Mouse (Mus musculus): ENCODE data around the gene Slc26a5.
A peak's percentile ranks its signal among the peaks of the same experiment; 100 is the strongest.

The Slc26a5 gene

DNA sequence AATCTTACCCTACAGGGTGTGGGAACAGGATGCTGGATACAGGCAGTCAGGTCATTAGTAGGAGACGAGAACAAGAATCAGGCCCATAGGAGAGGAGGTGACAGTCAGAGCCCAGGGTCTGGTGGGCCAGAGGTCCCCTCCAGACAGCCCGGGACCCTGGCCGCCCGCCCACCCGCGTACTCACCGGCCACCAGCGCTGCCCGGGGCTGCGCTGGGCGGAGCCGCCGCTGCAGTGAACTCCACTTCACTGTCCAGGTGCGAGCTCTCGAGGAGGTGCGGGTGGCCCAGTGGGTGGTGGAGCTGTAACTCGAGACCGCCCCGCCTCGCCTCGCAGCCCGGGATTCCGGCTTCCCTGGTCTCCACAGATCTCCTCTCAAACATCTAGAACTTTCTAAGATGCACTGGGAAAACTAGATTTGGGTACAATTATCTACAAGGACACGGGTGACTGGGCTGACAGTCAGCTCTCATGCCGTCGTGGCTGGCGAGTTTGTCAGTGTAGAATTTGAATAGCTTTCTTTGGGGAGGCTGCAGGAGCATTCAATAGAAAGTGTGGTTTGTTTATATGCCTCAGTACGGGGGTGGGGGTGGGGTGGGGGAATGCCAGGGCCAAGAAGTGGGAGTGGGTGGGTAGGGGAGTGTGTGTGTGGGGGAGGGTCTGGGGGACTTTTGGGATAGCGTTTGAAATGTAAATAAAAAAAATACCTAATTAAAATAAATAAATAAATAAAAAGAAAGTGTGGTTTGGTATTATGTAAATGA lies at the start of gene Slc26a5:
Slc26a5 (minus strand) TSS at position 259 of the 762 bp plus-strand sequence.
- peak in 1 of 2 experiments; percentile 29 for DNase-seq

DNA sequence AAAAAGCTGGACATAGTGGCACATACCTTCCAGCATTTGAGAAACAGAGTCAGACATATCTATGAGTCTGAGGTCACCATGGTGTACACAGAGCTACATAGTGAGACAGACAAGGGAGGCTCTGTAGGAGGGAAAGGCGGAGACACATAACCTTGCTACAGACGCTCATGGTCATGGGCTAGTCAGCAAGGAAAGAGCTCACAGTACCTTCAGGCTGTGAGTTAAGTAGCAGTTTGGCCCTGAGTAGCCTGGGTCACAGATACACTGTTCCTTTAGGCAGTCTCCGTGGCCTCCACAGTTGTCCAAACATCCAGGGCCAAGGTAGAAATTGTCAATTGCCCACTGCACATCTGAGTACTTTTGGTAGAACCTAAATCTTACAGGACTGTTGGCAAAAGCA lies 49.4 kb upstream of the Slc26a5 start:
- no peak for DNase-seq

DNA sequence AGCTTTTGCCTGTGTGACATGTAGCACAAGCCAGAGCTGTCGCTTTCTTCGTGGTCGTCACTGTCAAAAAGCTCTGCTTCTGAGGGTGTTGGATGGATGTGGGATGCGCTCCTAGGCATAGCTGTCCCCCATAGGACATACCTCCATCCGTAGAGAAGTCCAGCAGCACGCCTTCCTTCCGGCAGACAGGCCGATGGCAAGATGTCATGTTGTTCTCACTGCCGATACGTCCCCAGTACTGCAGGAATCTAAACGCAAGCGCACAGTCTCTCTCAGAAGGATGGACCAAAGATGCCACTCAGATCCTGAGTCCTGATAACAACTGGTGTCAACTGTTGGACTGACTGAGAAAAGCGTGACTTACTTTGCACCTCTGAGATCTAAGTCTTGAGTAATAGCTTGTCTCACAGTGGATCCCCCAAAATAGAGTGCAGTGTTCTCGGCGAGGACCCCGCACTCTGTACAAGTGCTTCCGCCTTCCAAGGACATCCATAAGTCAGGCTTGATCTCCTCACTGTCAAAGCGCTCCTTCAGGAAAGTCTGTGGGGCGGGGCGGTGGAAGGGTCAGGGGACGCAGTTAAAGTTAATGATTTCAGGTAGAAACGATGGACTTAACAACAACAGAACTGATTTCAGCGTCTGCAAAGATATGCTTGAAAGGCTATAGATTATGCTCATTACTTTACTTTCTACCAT lies 47.6 kb upstream of the Slc26a5 start:
- no peak for DNase-seq

DNA sequence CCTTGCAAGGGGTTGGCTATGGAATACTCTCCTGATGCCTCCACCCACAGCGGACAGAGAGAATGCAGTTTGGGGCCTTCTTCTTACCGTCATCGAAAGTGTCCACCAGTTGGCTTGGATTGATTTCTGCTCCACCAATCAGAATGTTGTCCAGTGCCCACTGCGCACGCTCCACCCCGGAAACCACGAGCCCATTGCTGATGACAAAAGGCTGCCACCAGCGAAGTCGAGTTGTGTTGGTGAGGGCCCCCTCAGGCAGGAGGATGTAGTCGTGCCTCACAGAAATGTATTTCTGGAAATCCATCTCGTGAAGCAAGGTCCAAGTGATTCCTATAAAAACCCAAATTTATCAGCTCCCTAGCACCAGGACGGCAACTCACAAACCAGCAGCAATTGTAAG lies 45.3 kb upstream of the Slc26a5 start:
- no peak for DNase-seq

DNA sequence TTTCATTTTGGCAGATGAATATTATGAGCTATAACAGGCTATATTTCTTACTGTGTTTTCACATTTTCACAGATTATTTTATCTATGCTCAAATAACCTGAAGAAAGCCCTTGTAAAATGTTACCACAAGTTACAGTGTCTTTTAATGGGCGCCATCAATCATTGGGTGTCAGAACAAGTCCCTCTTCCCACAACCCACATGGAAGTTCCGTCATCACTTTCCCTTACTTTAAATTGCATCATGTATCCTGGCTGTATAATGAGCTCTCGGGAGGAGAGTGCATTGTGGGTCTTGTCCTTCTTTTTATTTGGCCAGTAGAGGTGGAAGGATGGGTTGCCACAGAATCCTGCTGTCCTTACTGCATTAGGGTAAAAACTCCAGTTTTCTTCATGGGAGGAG lies 44.3 kb upstream of the Slc26a5 start:
- DNase-seq, result no peak

DNA sequence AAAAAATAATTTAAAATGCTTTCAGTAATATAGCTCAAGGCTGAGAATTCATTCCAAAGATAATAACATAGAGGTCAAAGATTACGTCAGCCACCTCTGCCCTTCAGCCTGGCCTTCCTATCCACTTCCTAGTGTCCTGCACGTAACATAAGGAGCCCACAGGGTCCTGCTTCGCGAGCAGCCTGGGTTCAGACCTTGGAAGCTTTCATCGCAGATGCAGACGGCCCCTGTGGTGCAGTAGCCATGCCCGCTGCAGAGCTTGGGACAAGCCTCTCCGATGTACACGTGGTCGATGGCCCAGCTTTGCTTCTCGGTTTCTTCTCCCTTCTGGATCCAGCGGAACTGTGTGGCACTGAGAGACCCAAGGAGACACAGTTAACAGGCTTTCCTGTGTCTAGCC lies 36.0 kb upstream of the Slc26a5 start:
- DNase-seq, result no peak

DNA sequence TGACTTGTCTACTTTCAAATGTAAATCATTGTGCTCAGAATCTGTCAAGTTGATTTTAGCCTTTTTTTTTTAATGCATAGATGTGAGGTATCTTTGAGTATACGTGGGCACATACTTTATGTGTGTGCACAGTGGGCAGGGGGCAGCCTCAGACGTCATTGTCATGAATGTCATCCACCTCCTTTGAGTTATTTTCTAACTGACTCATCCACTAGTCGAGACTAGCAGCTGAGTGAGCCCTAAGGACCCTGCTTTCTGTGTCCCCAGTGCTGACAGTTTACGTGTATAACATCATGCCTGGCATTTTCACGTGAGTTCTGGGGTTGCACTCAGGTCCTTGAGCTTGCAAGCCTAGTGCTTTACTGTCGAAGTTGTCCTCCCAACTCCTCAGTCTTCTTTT lies 35.5 kb upstream of the Slc26a5 start:
- no peak for DNase-seq

DNA sequence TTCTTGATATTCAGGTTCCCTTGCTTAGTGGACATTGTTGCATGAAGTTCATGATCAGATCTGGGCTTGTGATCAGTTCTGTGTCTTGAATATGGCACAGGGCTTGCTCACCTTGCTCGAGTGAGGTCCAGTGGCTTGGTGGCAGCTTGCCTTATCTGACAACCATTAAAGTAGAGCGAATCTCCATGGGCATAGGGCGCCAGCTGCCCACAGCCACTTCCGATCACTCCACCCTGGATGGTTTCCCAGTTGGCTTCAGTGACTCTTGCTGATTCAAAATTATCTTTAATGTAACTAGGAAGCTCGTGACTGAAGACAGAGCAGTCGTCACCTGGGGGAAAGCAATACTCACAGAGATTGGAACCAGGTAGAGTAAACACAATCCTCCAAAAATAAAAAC lies 33.5 kb upstream of the Slc26a5 start:
- no peak for DNase-seq

DNA sequence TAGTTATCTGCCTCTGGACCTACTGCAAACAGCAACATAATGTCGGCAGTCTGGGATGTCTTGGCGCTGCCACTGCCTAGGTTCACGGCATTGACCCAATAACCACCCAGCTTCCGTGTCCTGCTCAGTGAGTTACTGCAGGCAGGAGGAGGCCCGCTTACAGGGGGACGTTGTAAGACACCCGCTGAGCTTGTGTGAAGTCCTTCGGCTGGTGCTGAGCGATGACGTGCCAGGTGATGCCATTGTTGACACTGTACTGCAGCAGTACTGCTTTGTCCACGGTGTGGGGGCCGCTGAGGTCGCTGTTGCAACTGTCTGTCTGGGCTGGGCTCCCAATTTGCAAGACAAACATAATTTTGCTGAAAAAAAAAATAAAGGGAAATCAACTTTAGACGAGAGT lies 31.2 kb upstream of the Slc26a5 start:
- no peak for DNase-seq

DNA sequence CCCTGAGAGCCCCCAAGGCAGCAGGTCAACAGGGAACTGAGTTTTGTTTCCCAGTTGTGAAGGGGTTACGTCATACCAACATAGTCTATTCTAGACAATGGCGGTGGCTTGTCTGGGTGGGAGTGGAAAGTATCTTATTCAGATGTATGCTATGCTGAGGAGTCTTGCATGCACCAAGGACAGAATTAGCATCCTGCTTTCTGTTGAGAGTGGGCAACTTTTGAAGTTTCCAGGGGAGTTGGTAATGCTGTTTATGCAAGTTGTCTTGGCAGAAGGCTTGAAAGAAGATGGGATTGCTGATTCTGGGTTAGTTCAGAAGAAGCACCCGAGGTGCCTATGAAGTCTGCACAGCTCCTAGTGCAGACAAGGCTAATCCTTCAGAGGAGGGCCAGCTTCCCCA lies 28.8 kb upstream of the Slc26a5 start:
- no peak for DNase-seq

DNA sequence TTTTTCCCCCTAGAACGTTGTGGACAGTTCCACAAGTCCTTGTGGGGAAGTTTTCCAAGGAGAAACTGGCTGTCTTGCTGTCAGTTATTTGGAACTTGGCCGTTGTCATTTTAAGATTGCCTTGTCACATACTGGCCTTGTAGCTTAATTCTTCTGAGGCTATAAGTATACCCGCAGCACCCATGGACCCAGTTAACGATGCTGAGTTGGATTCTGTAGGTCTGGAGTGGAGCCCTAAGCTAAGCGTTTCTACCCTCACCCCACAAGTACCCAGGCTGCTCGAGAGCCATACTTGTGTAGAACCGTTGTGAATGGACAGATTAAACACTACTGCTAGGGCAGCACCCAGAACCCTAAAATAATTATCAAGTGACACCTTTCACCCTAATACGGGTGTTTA lies 1.3 kb upstream of the Slc26a5 start:
- no peak for DNase-seq

DNA sequence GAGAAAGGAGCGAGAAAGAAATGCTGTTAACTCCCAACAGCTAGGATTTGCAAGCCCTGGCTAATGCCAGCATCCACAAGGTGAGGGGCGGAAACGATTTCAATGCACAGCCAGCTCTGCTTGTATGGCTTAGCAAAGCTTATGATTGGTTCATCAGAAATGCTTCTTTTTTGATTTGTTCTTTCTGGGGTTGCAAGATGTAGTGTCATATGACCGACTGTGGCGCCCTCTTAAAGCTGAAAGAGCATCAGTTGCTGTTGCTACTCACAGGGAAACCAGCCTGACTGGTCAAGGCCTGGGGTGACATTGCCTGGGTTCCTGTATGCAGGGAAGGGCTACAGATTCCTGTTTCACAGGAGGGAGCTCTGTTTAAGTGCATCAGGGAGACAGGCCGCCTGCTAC lies 908 bp upstream of the Slc26a5 start:
- DNase-seq, result no peak

DNA sequence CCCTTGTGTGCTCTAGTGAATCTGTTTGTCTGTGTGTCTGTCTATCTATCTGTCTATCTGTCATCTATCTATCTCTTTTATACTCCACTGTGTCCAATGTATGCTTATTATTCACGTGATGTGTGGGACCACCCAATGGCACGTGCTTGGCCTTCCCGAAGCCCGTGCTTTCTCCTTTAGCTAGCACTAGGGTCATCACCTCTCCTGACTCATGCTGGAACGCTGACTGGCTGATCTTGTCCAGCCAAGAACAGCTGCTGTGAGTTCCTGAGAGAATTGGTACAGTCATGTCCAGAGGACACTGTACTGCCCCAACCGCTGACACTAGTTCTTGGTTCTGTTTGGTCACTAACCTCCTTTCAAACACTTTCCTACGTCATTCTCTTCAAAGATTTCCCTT lies 6.8 kb downstream of the Slc26a5 start:
- DNase-seq, result no peak

DNA sequence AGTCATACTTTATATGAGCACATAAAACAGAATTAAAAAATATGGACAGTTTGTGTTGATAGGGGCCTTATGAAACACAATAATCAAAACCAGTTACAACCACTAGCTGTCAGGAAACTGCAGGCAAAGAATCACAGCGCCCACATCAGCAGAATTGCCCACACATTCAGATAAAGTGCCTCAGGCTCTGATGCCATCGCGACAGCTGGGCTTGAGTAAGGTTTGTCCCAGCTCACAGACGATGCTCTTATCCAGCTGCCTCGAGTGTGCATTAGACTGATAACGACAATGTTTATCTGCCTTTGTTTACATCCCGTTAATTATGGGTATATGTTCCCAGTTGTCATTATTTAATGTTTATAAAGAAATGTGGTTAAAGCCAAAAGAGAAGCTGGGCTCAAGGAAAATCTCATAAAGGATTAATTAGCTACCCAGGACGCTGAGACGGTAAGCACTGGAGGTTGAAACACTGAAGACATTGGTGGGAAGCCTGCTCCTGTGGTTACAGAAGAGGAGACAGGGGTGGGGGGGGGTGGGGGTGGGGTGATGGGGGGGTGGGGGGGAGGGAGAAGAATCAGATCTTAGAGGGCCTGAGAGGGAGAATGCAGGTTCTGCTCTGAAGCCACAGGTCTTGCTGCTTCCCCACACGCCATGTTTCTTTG lies 13.6 kb downstream of the Slc26a5 start:
- no peak for DNase-seq

DNA sequence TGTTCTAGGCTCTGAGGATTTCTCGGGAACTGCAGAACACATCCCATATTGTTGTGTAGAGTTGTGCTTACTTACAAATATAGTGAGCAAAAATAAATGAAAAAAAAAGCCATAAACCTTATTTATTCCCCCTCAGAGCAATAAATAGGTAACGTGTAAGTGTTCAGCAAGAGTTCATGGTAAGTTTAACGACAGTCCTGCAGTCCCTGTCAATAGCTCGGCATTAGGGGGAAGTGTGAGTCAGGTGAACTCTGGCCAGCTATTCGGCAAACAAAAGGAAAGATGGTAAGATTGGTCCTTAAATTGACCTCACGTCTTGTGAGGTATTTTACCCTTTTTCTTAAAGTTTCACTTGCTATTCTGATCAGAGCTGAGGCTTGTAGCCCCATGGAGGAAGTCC lies 18.0 kb downstream of the Slc26a5 start:
- DNase-seq, result no peak

DNA sequence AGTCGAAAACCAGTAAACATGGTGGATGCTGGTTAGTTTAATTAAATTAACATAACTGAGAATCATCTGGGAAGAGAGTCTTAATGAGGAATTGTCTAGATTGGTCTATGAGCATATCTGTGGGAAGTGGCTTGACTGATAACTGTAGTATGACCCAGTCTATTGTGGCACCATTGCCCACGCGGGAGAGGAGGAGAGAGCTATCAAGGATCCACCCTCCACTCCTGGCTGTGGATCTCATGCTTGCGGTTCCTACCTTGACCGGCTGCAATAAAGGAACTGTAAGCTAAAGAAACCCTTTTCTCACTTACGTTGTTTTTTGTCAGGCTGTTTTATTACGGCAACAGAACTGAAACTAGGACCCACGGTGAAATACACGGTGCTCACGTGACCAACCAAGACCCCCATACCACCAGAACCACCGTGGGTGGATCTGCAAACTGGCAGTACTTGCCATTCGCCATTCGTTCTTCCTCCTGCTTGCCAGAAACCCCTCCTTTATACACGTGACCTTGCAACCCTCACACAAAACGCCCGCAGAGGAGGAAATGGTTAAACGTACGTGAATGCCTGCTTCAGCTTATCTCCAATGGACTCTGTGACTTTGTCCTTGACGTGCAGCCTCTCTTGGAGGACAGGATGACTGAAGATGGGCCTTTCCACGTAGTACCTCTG lies 18.7 kb downstream of the Slc26a5 start:
- no peak for DNase-seq

DNA sequence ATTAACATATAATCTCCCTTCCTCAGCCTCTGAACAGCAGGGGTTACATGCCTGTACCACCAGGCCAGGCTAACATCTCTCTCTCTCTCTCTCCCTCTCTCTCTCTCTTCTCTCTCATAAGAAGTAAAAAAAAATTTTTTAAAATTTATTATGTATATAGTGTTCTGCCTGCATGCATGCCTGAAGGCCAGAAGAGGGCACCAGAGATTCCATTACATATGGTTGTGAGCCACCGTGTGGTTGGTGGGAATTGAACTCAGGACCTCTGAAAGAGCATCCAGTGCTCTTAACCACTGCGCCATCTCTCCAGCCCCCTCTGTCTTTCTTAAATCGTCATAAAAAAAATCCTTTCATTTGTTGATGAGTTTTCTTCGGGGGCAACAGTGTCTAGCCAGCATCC lies 20.7 kb downstream of the Slc26a5 start:
- DNase-seq, result no peak

DNA sequence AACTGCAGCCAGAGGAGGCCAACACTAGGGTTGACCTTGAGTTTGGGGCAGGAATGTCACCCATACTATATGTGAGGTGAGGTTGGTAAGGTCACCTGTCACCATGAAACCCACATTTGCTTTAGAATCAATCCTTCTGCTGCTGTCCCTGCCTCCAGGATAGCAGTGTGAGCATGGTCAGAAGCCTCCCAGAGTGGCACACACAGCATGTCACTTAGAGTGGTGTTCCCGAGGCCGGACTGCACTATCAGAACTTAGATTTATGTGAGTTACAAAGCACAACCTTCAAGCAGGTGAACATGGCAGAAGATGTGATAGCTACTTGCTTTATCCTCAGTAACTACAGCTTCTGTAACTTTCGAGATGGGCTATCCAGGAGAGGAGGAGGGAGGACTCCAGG lies 33.6 kb downstream of the Slc26a5 start:
- no peak for DNase-seq

DNA sequence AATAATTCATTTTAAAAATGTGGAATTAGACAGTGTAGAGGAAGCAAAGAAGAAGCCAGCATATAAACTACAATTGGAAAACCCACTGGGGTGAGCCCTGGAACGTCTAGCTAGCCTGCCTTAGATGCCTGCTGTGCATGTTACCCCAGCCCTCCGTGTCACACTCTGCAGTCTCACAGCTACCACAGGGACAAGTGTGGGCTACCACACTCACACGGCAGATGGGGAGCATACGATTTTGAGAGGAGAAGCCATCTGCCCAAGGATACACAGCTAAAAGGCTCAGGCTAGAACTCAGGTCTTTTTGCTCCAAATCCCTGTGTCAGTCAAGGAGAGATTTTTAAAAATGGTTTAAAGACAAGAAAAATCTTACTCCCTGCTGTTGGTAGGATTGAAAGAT lies 36.5 kb downstream of the Slc26a5 start:
- no peak for DNase-seq

DNA sequence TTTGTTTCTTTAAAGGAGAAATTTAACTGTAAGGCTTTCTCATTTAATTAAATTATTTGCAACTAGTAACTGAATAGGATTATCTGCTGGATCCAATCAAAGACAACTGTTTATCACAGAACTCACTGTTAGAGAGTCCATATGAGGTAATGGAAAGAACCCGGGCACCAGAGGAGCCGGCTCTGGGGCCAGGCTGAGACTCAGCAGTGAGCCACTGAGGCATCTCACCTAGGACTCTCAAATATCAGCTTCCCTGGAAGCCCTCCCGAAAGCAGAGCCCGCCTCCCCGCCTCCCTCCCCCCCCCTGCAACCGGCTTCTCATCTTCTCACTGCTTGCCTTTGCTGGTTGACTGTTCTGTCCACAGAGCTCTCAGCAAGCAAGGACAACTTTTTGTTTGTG lies 37.8 kb downstream of the Slc26a5 start:
- DNase-seq, result no peak

DNA sequence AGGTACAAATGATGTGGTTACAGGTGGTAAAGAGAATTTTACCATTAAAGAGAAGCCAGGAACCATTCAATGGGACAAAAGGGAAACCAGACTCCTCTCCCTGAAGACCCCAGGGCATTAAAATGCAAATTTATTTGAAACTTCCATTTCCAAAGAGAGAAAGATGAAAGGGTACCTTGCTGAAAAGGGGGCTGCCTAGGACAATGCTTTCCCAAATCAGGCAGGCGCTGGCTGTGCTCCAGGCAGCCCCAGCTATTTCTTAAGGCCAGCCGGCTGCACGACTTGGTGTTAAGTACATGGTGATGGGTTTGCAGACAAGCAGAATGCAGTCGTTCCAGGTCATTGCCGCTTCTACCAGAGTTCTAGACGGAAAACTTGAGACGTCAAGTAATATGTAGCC lies 39.0 kb downstream of the Slc26a5 start:
- no peak for DNase-seq

DNA sequence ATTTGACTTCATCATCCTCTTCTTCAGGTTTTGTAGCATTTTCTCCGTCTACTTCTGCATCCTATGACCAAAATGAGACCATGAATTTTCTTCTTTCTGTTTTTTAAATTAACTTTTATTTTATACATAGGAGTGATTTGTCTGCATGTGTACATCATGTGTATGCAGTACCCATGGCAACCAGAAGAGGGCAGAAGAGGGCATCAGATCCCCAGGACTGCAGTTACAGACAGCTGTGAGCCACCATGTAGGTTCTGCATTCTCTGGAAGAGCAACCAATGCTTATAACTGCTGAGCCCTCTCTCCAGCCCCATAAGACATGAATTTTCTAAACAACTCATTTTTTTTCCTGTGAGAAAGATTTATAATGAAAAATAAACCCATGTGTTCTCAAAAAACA lies 51.4 kb downstream of the Slc26a5 start:
- peak; percentile 4 to 61 for DNase-seq

DNA sequence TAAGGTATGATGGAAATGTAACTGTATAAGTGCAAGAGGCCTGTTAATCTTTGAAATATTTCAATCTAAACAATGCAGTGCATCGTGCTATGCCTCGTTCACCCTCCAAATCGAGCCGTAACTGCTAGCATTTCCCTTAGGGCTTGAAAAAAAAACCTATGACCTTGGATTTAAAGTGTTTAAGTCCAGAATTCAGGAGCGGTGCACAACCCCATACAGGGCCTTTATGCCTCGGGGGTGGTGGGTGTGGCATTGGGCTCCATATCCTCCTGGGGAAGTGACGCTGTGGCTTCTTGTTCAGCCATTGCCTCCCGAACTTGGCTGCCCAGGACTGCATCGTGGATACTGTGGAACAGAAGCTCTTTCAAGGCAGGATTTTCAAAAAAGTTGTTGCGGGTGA lies 54.5 kb downstream of the Slc26a5 start:
- DNase-seq, result no peak

DNA sequence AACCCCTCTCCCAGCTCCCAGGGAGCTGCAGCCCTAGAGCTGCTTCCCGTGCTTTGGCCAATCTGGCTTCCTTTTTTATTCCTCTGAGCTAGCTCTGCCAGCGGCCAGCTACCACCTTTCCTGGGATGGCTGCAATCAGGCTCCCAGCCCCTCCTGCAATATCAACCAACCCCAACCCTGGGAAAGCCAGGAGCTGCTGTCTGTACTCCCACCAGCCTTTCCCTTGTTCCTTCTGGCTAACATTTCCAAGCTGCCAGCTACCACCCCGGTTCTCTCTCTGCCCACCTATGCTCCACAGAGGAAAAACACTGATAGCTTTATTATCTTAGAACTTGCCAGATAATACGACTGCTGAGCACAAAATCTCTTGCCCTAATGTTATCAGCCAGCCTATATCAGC lies 60.6 kb downstream of the Slc26a5 start:
- no peak for DNase-seq
